Mouse (Mus musculus) thymus, postnatal 0 days (tissue): ENCODE data around the gene Shank1. TPM values are rescaled to one million over a fixed set of nuclear protein-coding genes. Genes with fewer than 3 reads are reported as not detected.

Experiments
- DNase-seq: peaks from one replicate; pipeline ENCODE4 v3.0.0-alpha.2; 2015; ENCODE audit warnings: low spot score
- polyA plus RNA-seq: library from polyadenylated mRNA; unstranded; fragments of >200 nt; fragmentation: Nextera tagmentation; extraction: Ambion mirVana; gene quantifications from 2 replicates; pipeline ENCODE4 v1.2.1, GENCODE M21; 2015

Shank1 gene
- polyA plus RNA-seq, 1 experiment from 2014 or later: 0.29 TPM

GRCm38 (mm10) chr7:44340226-44340625, 30.2 kb downstream of the Shank1 start:
- DNase-seq: no peak

- DNase-seq: no peak
These were observed 31.1 kb downstream of the Shank1 start for GRCm38 (mm10) chr7:44341119-44341518.

GRCm38 (mm10) chr7:44341714-44342113, 31.7 kb downstream of the Shank1 start:
- DNase-seq: no peak

GRCm38 (mm10) chr7:44343459-44344015, 33.5 kb downstream of the Shank1 start:
- DNase-seq: no peak

- no peak for DNase-seq
These were observed 34.6 kb downstream of the Shank1 start for GRCm38 (mm10) chr7:44344622-44345021.

- DNase-seq: no peak
These were observed 39.0 kb downstream of the Shank1 start for GRCm38 (mm10) chr7:44349043-44349442.

GRCm38 (mm10) chr7:44350957-44351711, 41.1 kb downstream of the Shank1 start:
- DNase-seq: peak; percentile 76

GRCm38 (mm10) chr7:44351881-44352749, 42.1 kb downstream of the Shank1 start:
- no peak for DNase-seq

- DNase-seq: no peak
These were observed 42.9 kb downstream of the Shank1 start for GRCm38 (mm10) chr7:44352750-44353600.

- DNase-seq: no peak
These were observed 43.7 kb downstream of the Shank1 start for GRCm38 (mm10) chr7:44353601-44354340.

GRCm38 (mm10) chr7:44355411-44355810, 45.4 kb downstream of the Shank1 start:
- DNase-seq: no peak

GRCm38 (mm10) chr7:44356590-44357481, 46.8 kb downstream of the Shank1 start:
- DNase-seq: no peak

GRCm38 (mm10) chr7:44357531-44357930, 47.5 kb downstream of the Shank1 start:
- DNase-seq: no peak

- no peak for DNase-seq
These were observed 48.0 kb downstream of the Shank1 start for GRCm38 (mm10) chr7:44358012-44358411.

- no peak for DNase-seq
These were observed 49.0 kb downstream of the Shank1 start for GRCm38 (mm10) chr7:44358886-44359654.

GRCm38 (mm10) chr7:44359908-44360672, 50.0 kb downstream of the Shank1 start:
- DNase-seq: peak; percentile 89

- no peak for DNase-seq
These were observed 50.8 kb downstream of the Shank1 start for GRCm38 (mm10) chr7:44360792-44361301.

GRCm38 (mm10) chr7:44372678-44373077, 62.6 kb downstream of the Shank1 start:
- DNase-seq: no peak
